Mouse (Mus musculus) MEL-GATA-1-ER (cell line): ENCODE data around the gene Slc45a1.

ENCODE experiments used
- DNase-seq: peaks from one replicate; pipeline ENCODE4 v3.0.0-alpha.2; 2012; ENCODE audit warnings: low read depth; ENCODE audit errors: extremely low read depth

Gene Slc45a1

DNA sequence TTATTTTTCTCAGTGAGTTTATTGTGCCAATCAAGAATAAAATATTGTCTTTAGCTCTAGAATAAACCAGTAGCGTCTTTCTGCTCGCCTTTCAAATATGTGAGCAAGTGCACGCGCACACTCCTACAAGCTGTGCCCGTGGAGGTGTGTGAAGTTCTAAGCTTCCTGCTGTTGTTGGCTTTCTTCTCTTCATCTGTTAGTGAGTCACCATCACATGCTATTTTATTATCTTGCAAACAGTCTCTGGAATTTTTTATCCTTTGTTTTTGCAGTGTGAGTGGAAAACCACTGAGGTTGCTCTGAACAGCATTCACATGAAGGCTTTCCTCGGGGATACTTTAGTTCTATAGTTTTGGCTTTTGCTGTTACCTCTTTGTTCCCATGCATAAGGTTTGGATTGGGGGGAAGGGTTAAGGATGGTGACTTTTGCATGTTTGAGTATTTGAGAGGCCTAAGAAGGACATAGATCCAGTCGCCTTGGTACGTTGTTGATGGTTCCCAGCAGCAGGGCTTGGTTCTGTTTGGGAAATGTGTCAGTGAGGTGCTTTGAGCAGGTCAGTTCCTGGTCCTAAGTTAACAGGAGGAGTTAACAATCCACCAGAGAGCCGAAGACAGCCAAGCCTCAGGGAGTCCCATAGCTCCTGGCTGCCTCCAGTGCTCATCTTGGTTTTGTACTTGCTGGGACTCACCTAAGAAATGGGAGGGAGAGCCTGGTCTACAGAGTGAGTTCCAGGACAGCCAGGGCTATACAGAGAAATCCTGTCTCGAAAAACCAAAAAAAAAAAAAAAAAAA is 69.8 kb downstream of the Slc45a1 start:
- DNase-seq: no peak
